Mouse (Mus musculus): ENCODE measurements at regions not wholly inside any gene's neighbourhood (a gene's known extent, or its start where the extent isn't known, plus 50 kb on each side); places are given as distances from the start of the nearest gene placed in this dataset.

- WGBS, result 93% methylated on average over 5 of the region's 5 CpGs
- H3K27me3 ChIP-seq (ENCODE audit: control insufficient read depth, insufficient read depth, low read length), result no peaks in the 10 kb centered on the region
- H3K9ac ChIP-seq (replicated peaks; ENCODE audit: low read depth, low read length), result no peak overlapping the region
- DNase-seq (ENCODE audit: low spot score) (no peak), ATAC-seq (ENCODE audit: insufficient read depth, low read depth) (no peak)
- no peak for TF ChIP-seq CTCF (IDR thresholded peaks at IDR 0.05; ENCODE audit: low read depth)
- TF ChIP-seq EP300 (IDR thresholded peaks at IDR 0.05; ENCODE audit: low read depth), result no peak
- 0 out of 2 replicates have a peak, but pooled peaks cover 4% of the 10 kb centered on the region for H3K4me1 ChIP-seq (ENCODE audit: control insufficient read depth, insufficient read depth)
- H3K9me3 ChIP-seq (replicated peaks; ENCODE audit: control insufficient read depth, low read length), result no peaks in the 10 kb centered on the region
- no peak overlapping the region for H3K4me2 ChIP-seq (ENCODE audit: low read depth, low read length)
- H3K4me3 ChIP-seq (ENCODE audit: low read depth, low read length), result no peak overlapping the region
- H3K27ac ChIP-seq (ENCODE audit: low read depth), result no peak overlapping the region
- peaks cover 15% of the 10 kb centered on the region; the same call in 1 of the 2 replicates for H3K36me3 ChIP-seq (replicated peaks; ENCODE audit: control insufficient read depth, insufficient read depth, low read length)
Observed at GRCm38 (mm10) chr15:85661771-85662170, 73.0 kb upstream of the Ppara start.

GRCm38 (mm10) chr15:85662271-85662670 is 72.5 kb upstream of the Ppara start:
- Histone ChIP-seq H3K9me3 (replicated peaks; ENCODE audit: control insufficient read depth, low read length) (no peaks in the 10 kb centered on the region), H3K27me3 (ENCODE audit: control insufficient read depth, insufficient read depth, low read length) (no peaks in the 10 kb centered on the region), H3K27ac (ENCODE audit: low read depth) (no peak overlapping the region), H3K4me2 (ENCODE audit: low read depth, low read length) (no peak overlapping the region), H3K4me1 (ENCODE audit: control insufficient read depth, insufficient read depth) (peaks cover 5% of the 10 kb centered on the region; the same call in 1 of the 2 replicates), H3K9ac (replicated peaks; ENCODE audit: low read depth, low read length) (no peak overlapping the region), H3K36me3 (replicated peaks; ENCODE audit: control insufficient read depth, insufficient read depth, low read length) (peaks cover 15% of the 10 kb centered on the region; the same call in 1 of the 2 replicates), H3K4me3 (ENCODE audit: low read depth, low read length) (no peak overlapping the region)
- ATAC-seq (ENCODE audit: insufficient read depth, low read depth) (no peak), DNase-seq (ENCODE audit: low spot score) (no peak)
- WGBS, result 87% methylated on average over 8 of the region's 8 CpGs
- TF ChIP-seq CTCF (IDR thresholded peaks at IDR 0.05; ENCODE audit: low read depth) (no peak), EP300 (IDR thresholded peaks at IDR 0.05; ENCODE audit: low read depth) (no peak)

GRCm38 (mm10) chr15:85662673-85663072 is 72.1 kb upstream of the Ppara start:
- H3K27me3 ChIP-seq (ENCODE audit: control insufficient read depth, insufficient read depth, low read length), result no peaks in the 10 kb centered on the region

DNA sequence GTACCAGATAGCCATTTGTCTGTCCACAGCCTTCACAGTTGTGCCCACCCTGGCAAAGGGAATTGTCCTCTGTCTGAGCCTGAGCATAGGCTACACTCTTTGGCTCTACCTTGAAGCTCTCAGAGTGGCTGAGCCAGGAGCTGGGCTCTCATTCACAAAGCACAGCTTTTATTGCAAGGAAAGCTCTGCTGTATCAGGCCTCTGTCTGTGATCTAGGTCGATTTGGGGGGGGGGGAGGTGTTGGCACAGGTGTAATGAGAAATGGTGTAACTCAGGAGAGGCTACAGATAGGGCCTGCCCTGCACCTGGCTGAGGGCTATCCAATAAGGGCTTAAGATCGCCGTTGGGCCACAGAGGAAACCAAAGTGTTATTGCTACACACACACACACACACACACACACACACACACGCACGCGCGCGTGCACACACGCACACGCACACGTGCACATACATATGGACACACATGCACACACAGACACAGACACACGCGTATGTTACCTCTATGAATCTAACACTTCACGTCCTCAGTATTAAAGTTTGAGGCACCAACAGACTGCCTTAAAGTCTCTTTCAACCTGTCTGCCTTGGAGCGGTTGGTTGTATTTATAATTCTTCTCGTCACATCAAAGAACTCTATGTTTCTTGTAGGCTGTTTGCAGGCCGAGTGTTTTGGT is 70.9 kb upstream of the Ppara start:
- ATAC-seq (ENCODE audit: insufficient read depth, low read depth) (no peak), DNase-seq (ENCODE audit: low spot score) (no peak)
- WGBS, result 90% methylated on average over 17 of the region's 17 CpGs
- H3K27me3 ChIP-seq (ENCODE audit: control insufficient read depth, insufficient read depth, low read length), result no peaks in the 10 kb centered on the region
- H3K4me3 ChIP-seq (ENCODE audit: low read depth, low read length), result no peak overlapping the region
- H3K27ac ChIP-seq (ENCODE audit: low read depth), result no peak overlapping the region
- no peak for TF ChIP-seq EP300 (IDR thresholded peaks at IDR 0.05; ENCODE audit: low read depth)
- H3K4me1 ChIP-seq (ENCODE audit: control insufficient read depth, insufficient read depth), result peaks cover 13% of the 10 kb centered on the region
- H3K9me3 ChIP-seq (replicated peaks; ENCODE audit: control insufficient read depth, low read length), result no peaks in the 10 kb centered on the region
- H3K4me2 ChIP-seq (ENCODE audit: low read depth, low read length), result no peak overlapping the region
- H3K9ac ChIP-seq (replicated peaks; ENCODE audit: low read depth, low read length), result no peak overlapping the region
- H3K36me3 ChIP-seq (replicated peaks; ENCODE audit: control insufficient read depth, insufficient read depth, low read length), result peaks cover 15% of the 10 kb centered on the region; the same call in 1 of the 2 replicates

More at GRCm38 (mm10) chr15:85662673-85663072, 72.1 kb upstream of the Ppara start:
- peaks cover 15% of the 10 kb centered on the region; the same call in 1 of the 2 replicates for H3K36me3 ChIP-seq (replicated peaks; ENCODE audit: control insufficient read depth, insufficient read depth, low read length)
- no peak overlapping the region for H3K4me3 ChIP-seq (ENCODE audit: low read depth, low read length)
- WGBS, result 81% methylated on average over 4 of the region's 4 CpGs
- H3K4me2 ChIP-seq (ENCODE audit: low read depth, low read length), result no peak overlapping the region
- TF ChIP-seq CTCF (IDR thresholded peaks at IDR 0.05; ENCODE audit: low read depth) (no peak), EP300 (IDR thresholded peaks at IDR 0.05; ENCODE audit: low read depth) (no peak)
- DNase-seq (ENCODE audit: low spot score) (no peak), ATAC-seq (ENCODE audit: insufficient read depth, low read depth) (no peak)
- H3K9ac ChIP-seq (replicated peaks; ENCODE audit: low read depth, low read length), result no peak overlapping the region
- H3K27ac ChIP-seq (ENCODE audit: low read depth), result no peak overlapping the region
- H3K9me3 ChIP-seq (replicated peaks; ENCODE audit: control insufficient read depth, low read length), result no peaks in the 10 kb centered on the region
- peaks cover 5% of the 10 kb centered on the region; the same call in 1 of the 2 replicates for H3K4me1 ChIP-seq (ENCODE audit: control insufficient read depth, insufficient read depth)

- 84% methylated on average over 10 of the region's 10 CpGs for WGBS
- DNase-seq (ENCODE audit: low spot score) (no peak), ATAC-seq (ENCODE audit: insufficient read depth, low read depth) (no peak)
- H3K9ac ChIP-seq (replicated peaks; ENCODE audit: low read depth, low read length), result no peak overlapping the region
- TF ChIP-seq CTCF (IDR thresholded peaks at IDR 0.05; ENCODE audit: low read depth) (no peak), EP300 (IDR thresholded peaks at IDR 0.05; ENCODE audit: low read depth) (no peak)
- H3K9me3 ChIP-seq (replicated peaks; ENCODE audit: control insufficient read depth, low read length), result no peaks in the 10 kb centered on the region
- H3K27me3 ChIP-seq (ENCODE audit: control insufficient read depth, insufficient read depth, low read length), result no peaks in the 10 kb centered on the region
- H3K36me3 ChIP-seq (replicated peaks; ENCODE audit: control insufficient read depth, insufficient read depth, low read length), result peaks cover 15% of the 10 kb centered on the region; the same call in 1 of the 2 replicates
- H3K4me3 ChIP-seq (ENCODE audit: low read depth, low read length), result no peak overlapping the region
- H3K4me2 ChIP-seq (ENCODE audit: low read depth, low read length), result no peak overlapping the region
- H3K4me1 ChIP-seq (ENCODE audit: control insufficient read depth, insufficient read depth), result peaks cover 18% of the 10 kb centered on the region
- H3K27ac ChIP-seq (ENCODE audit: low read depth), result no peak overlapping the region
Observed at GRCm38 (mm10) chr15:85664432-85664828, 70.4 kb upstream of the Ppara start.

Data from heart, postnatal 0 days (tissue).